Mouse (Mus musculus): ENCODE measurements around the gene Tbx21. TPM values are rescaled to one million over a fixed set of nuclear protein-coding genes. Genes with fewer than 3 reads are reported as not detected.

Gene Tbx21
- total RNA-seq, 4 experiments from 2014 or later: 0.18 TPM; not detected in 3

GRCm38 (mm10) chr11:97132185-97132584 lies 17.1 kb upstream of the Tbx21 start:
- DNase-seq (ENCODE audit: low spot score in 2 of 2): no peak

GRCm38 (mm10) chr11:97131683-97132082 lies 16.6 kb upstream of the Tbx21 start:
- no peak for DNase-seq (ENCODE audit: low spot score in 2 of 2)

- no peak for DNase-seq (ENCODE audit: low spot score in 2 of 2)
These were observed 15.2 kb upstream of the Tbx21 start for GRCm38 (mm10) chr11:97130318-97130717.

- no peak for DNase-seq (ENCODE audit: low spot score in 2 of 2)
These were observed 13.8 kb upstream of the Tbx21 start for GRCm38 (mm10) chr11:97128956-97129355.

- no peak for DNase-seq (ENCODE audit: low spot score in 2 of 2)
These were observed 12.5 kb upstream of the Tbx21 start for GRCm38 (mm10) chr11:97127470-97128223.

GRCm38 (mm10) chr11:97126645-97127468 lies 11.7 kb upstream of the Tbx21 start:
- DNase-seq (ENCODE audit: low spot score in 2 of 2): no peak

GRCm38 (mm10) chr11:97124266-97125036 lies 9.3 kb upstream of the Tbx21 start:
- DNase-seq (ENCODE audit: low spot score in 2 of 2): no peak

- no peak for DNase-seq (ENCODE audit: low spot score in 2 of 2)
These were observed 8.3 kb upstream of the Tbx21 start for GRCm38 (mm10) chr11:97123282-97123890.

- no peak for DNase-seq (ENCODE audit: low spot score in 2 of 2)
These were observed 5.5 kb upstream of the Tbx21 start for GRCm38 (mm10) chr11:97120641-97121040.

- DNase-seq (ENCODE audit: low spot score in 2 of 2): no peak
These were observed 5.1 kb upstream of the Tbx21 start for GRCm38 (mm10) chr11:97120221-97120620.

- DNase-seq (ENCODE audit: low spot score in 2 of 2): no peak
These were observed 666 bp upstream of the Tbx21 start for GRCm38 (mm10) chr11:97115797-97116196.

- no peak for DNase-seq (ENCODE audit: low spot score in 2 of 2)
These were observed 2.5 kb downstream of the Tbx21 start for GRCm38 (mm10) chr11:97112519-97113125.

- no peak for DNase-seq (ENCODE audit: low spot score in 2 of 2)
These were observed 6.2 kb downstream of the Tbx21 start for GRCm38 (mm10) chr11:97108976-97109375.

- DNase-seq (ENCODE audit: low spot score in 2 of 2): no peak
These were observed 11.0 kb downstream of the Tbx21 start for GRCm38 (mm10) chr11:97104091-97104483.

GRCm38 (mm10) chr11:97103163-97104090 lies 11.7 kb downstream of the Tbx21 start:
- no peak for DNase-seq (ENCODE audit: low spot score in 2 of 2)

- peak in 1 of 2 experiments; percentile 24 for DNase-seq (ENCODE audit: low spot score in 2 of 2)
These were observed 13.4 kb downstream of the Tbx21 start for GRCm38 (mm10) chr11:97101722-97102121.

GRCm38 (mm10) chr11:97098791-97099190 lies 16.3 kb downstream of the Tbx21 start:
- no peak for DNase-seq (ENCODE audit: low spot score in 2 of 2)

GRCm38 (mm10) chr11:97094600-97094999 lies 20.5 kb downstream of the Tbx21 start:
- DNase-seq (ENCODE audit: low spot score in 2 of 2): no peak

- DNase-seq (ENCODE audit: low spot score in 2 of 2): no peak
These were observed 28.8 kb downstream of the Tbx21 start for GRCm38 (mm10) chr11:97086365-97086764.
